Mouse (Mus musculus) small intestine, adult 2 months (tissue): Measurements from ENCODE around the gene Omp.

Source experiments
- CTCF ChIP-seq: fragments of 200-500 bp; IDR thresholded peaks from 2 replicates; pipeline ENCODE4 v1.5.1; 2012; ENCODE audit warnings: low read depth, mild to moderate bottlenecking, control low read depth, inconsistent platforms, low read length, moderate library complexity, mixed read lengths; ENCODE audit not compliant: insufficient replicate concordance, insufficient read length; ENCODE audit errors: extremely low read depth
- POLR2A ChIP-seq: fragments of 200-500 bp; IDR thresholded peaks from 2 replicates; pipeline ENCODE4 v1.6.1; 2012; ENCODE audit warnings: low read depth, mild to moderate bottlenecking, control low read depth, inconsistent platforms, low read length, moderate library complexity

GRCm38 (mm10) chr7:98152400-98152799 is 7.1 kb upstream of the Omp start:
- TF ChIP-seq CTCF (no peak), POLR2A (no peak)
